Mouse (Mus musculus) neural tube, embryonic 13.5 days (tissue): ENCODE results near the gene Kdsr. TPM values are rescaled to one million over a fixed set of nuclear protein-coding genes. Genes with fewer than 3 reads are reported as not detected.

ENCODE experiments used
- ATAC-seq: fragments of 200-750 bp; cut with Nextera tagmentation; 2 replicates; pipeline ENCODE4 v1.8.0; 2017; ENCODE audit warnings: low read depth, mild to moderate bottlenecking, moderate TSS enrichment, moderate library complexity
- H3K27ac ChIP-seq: fragments of 300-500 bp; sonication (generic); replicated peaks from 2 replicates; pipeline ENCODE4 v1.5.1; 2015; ENCODE audit warnings: moderate library complexity, mild to moderate bottlenecking, inconsistent platforms
- H3K27me3 ChIP-seq: fragments of 300-500 bp; sonication (generic); 2 replicates; pipeline ENCODE4 v1.6.1; 2015; ENCODE audit warnings: mild to moderate bottlenecking, inconsistent platforms
- H3K36me3 ChIP-seq: fragments of 300-500 bp; sonication (generic); 2 replicates; pipeline ENCODE4 v1.6.1; 2015; ENCODE audit warnings: mild to moderate bottlenecking, inconsistent platforms
- H3K4me1 ChIP-seq: fragments of 300-500 bp; sonication (generic); replicated peaks from 2 replicates; pipeline ENCODE4 v1.6.1; 2015; ENCODE audit warnings: inconsistent platforms
- H3K4me2 ChIP-seq: fragments of 300-500 bp; sonication (generic); 2 replicates; pipeline ENCODE4 v1.6.1; 2015; ENCODE audit warnings: inconsistent platforms, mild to moderate bottlenecking, moderate library complexity
- H3K4me3 ChIP-seq: fragments of 300-500 bp; sonication (generic); 2 replicates; pipeline ENCODE4 v1.5.1; 2015; ENCODE audit warnings: mild to moderate bottlenecking, inconsistent platforms
- H3K9ac ChIP-seq: fragments of 300-500 bp; sonication (generic); 2 replicates; pipeline ENCODE4 v1.6.1; 2015; ENCODE audit warnings: moderate library complexity, mild to moderate bottlenecking, inconsistent platforms
- H3K9me3 ChIP-seq: fragments of 300-500 bp; sonication (generic); 2 replicates; pipeline ENCODE4 v1.6.1; 2016; ENCODE audit warnings: inconsistent platforms
- WGBS: fragments of 180-500 bp; shearing (Covaris S2); methylation state at CpG from one replicate; pipeline ENCODE4 v1.1.7; 2015; 5-methylcytosine and 5-hydroxymethylcytosine counted together
- polyA plus RNA-seq: library from polyadenylated mRNA; unstranded; fragments of >200 nt; fragmentation: Nextera tagmentation; extraction: Ambion mirVana; gene quantifications from 2 replicates; pipeline ENCODE4 v1.2.1, GENCODE M21; 2015

The Kdsr gene
- polyA plus RNA-seq, 1 experiment from 2014 or later, result 11.3 TPM

GRCm38 (mm10) chr1:106707036-106707880 is 52.3 kb downstream of the Kdsr start:
- no peak for ATAC-seq
- H3K27ac ChIP-seq, result no peak overlapping the region
- WGBS, result 74% methylated on average over 6 of the region's 6 CpGs
- no peak overlapping the region for H3K9ac ChIP-seq
- H3K36me3 ChIP-seq, result no peaks in the 10 kb centered on the region
- no peaks in the 10 kb centered on the region for H3K9me3 ChIP-seq
- H3K4me3 ChIP-seq, result no peak overlapping the region
- no peaks in the 10 kb centered on the region for H3K27me3 ChIP-seq
- no peak overlapping the region for H3K4me2 ChIP-seq
- peaks cover 43% of the 10 kb centered on the region for H3K4me1 ChIP-seq

- H3K9ac ChIP-seq, result no peak overlapping the region
- no peak overlapping the region for H3K27ac ChIP-seq
- ATAC-seq, result no peak
- no peaks in the 10 kb centered on the region for H3K9me3 ChIP-seq
- no peak overlapping the region for H3K4me2 ChIP-seq
- WGBS, result 63% methylated on average over 3 of the region's 3 CpGs
- no peak overlapping the region for H3K4me3 ChIP-seq
- no peaks in the 10 kb centered on the region for H3K36me3 ChIP-seq
- peaks cover 24% of the 10 kb centered on the region for H3K4me1 ChIP-seq
- H3K27me3 ChIP-seq, result no peaks in the 10 kb centered on the region
These were observed 56.3 kb downstream of the Kdsr start for GRCm38 (mm10) chr1:106703183-106703582.

- no peak overlapping the region for H3K9ac ChIP-seq
- H3K36me3 ChIP-seq, result no peaks in the 10 kb centered on the region
- no peak overlapping the region for H3K4me3 ChIP-seq
- no peak overlapping the region for H3K4me2 ChIP-seq
- 68% methylated on average over 4 of the region's 4 CpGs for WGBS
- no peaks in the 10 kb centered on the region for H3K9me3 ChIP-seq
- peaks cover 24% of the 10 kb centered on the region for H3K4me1 ChIP-seq
- no peaks in the 10 kb centered on the region for H3K27me3 ChIP-seq
- ATAC-seq, result no peak
- H3K27ac ChIP-seq, result no peak overlapping the region
These were observed 56.9 kb downstream of the Kdsr start for GRCm38 (mm10) chr1:106702471-106703175.

GRCm38 (mm10) chr1:106700520-106701114 is 58.9 kb downstream of the Kdsr start:
- Histone ChIP-seq H3K9me3 (no peaks in the 10 kb centered on the region), H3K27ac (no peak overlapping the region), H3K4me1 (peaks cover 17% of the 10 kb centered on the region), H3K9ac (no peak overlapping the region), H3K27me3 (no peaks in the 10 kb centered on the region), H3K4me3 (no peak overlapping the region), H3K36me3 (no peaks in the 10 kb centered on the region), H3K4me2 (no peak overlapping the region)
- WGBS, result 90% methylated on average over 9 of the region's 9 CpGs
- ATAC-seq, result no peak

- Histone ChIP-seq H3K36me3 (no peaks in the 10 kb centered on the region), H3K4me2 (no peak overlapping the region), H3K9ac (no peak overlapping the region), H3K9me3 (no peaks in the 10 kb centered on the region), H3K27ac (no peak overlapping the region), H3K27me3 (no peaks in the 10 kb centered on the region), H3K4me1 (peaks cover 4% of the 10 kb centered on the region; the same call in 1 of the 2 replicates), H3K4me3 (no peak overlapping the region)
- WGBS, result 84% methylated on average over 5 of the region's 5 CpGs
- no peak for ATAC-seq
These were observed 63.1 kb downstream of the Kdsr start for GRCm38 (mm10) chr1:106696472-106696871.

- no peak overlapping the region for H3K4me2 ChIP-seq
- no peaks in the 10 kb centered on the region for H3K27me3 ChIP-seq
These were observed 63.9 kb downstream of the Kdsr start for GRCm38 (mm10) chr1:106695649-106696048.

GRCm38 (mm10) chr1:106694316-106694715 is 65.2 kb downstream of the Kdsr start:
- Histone ChIP-seq H3K4me1 (no peaks in the 10 kb centered on the region), H3K4me3 (no peak overlapping the region)
- WGBS, result 81% methylated on average over 6 of the region's 6 CpGs

More at GRCm38 (mm10) chr1:106695649-106696048, 63.9 kb downstream of the Kdsr start:
- Histone ChIP-seq H3K9ac (no peak overlapping the region), H3K27ac (no peak overlapping the region), H3K36me3 (no peaks in the 10 kb centered on the region), H3K9me3 (no peaks in the 10 kb centered on the region), H3K4me1 (no peaks in the 10 kb centered on the region), H3K4me3 (no peak overlapping the region)
- 86% methylated on average over 4 of the region's 4 CpGs for WGBS
- ATAC-seq, result no peak

GRCm38 (mm10) chr1:106692599-106692998 is 66.9 kb downstream of the Kdsr start:
- Histone ChIP-seq H3K4me2 (no peak overlapping the region), H3K36me3 (no peaks in the 10 kb centered on the region), H3K9me3 (no peaks in the 10 kb centered on the region), H3K4me1 (no peaks in the 10 kb centered on the region), H3K9ac (no peak overlapping the region), H3K27ac (no peak overlapping the region), H3K4me3 (no peak overlapping the region), H3K27me3 (no peaks in the 10 kb centered on the region)
- ATAC-seq, result no peak

More at GRCm38 (mm10) chr1:106694316-106694715, 65.2 kb downstream of the Kdsr start:
- Histone ChIP-seq H3K27ac (no peak overlapping the region), H3K4me2 (no peak overlapping the region), H3K9me3 (no peaks in the 10 kb centered on the region), H3K9ac (no peak overlapping the region), H3K27me3 (no peaks in the 10 kb centered on the region), H3K36me3 (no peaks in the 10 kb centered on the region)
- no peak for ATAC-seq

GRCm38 (mm10) chr1:106690887-106691286 is 68.6 kb downstream of the Kdsr start:
- Histone ChIP-seq H3K4me1 (no peaks in the 10 kb centered on the region), H3K4me2 (no peak overlapping the region), H3K4me3 (no peak overlapping the region), H3K27ac (no peak overlapping the region), H3K9ac (no peak overlapping the region), H3K27me3 (no peaks in the 10 kb centered on the region), H3K9me3 (no peaks in the 10 kb centered on the region), H3K36me3 (no peaks in the 10 kb centered on the region)
- WGBS, result 79% methylated on average over 6 of the region's 6 CpGs
- no peak for ATAC-seq

- Histone ChIP-seq H3K4me2 (no peak overlapping the region), H3K36me3 (no peaks in the 10 kb centered on the region), H3K27me3 (no peaks in the 10 kb centered on the region), H3K9me3 (no peaks in the 10 kb centered on the region), H3K9ac (no peak overlapping the region), H3K27ac (no peak overlapping the region), H3K4me1 (no peaks in the 10 kb centered on the region), H3K4me3 (no peak overlapping the region)
- 85% methylated on average over 5 of the region's 5 CpGs for WGBS
- no peak for ATAC-seq
These were observed 71.4 kb downstream of the Kdsr start for GRCm38 (mm10) chr1:106688161-106688516.

GRCm38 (mm10) chr1:106687435-106688160 is 71.9 kb downstream of the Kdsr start:
- no peaks in the 10 kb centered on the region for H3K9me3 ChIP-seq
- no peak overlapping the region for H3K4me2 ChIP-seq
- no peak for ATAC-seq
- no peaks in the 10 kb centered on the region for H3K36me3 ChIP-seq
- H3K27me3 ChIP-seq, result no peaks in the 10 kb centered on the region
- WGBS, result 90% methylated on average over 18 of the region's 18 CpGs
- no peak overlapping the region for H3K27ac ChIP-seq
- no peaks in the 10 kb centered on the region for H3K4me1 ChIP-seq
- H3K4me3 ChIP-seq, result no peak overlapping the region
- no peak overlapping the region for H3K9ac ChIP-seq

- Histone ChIP-seq H3K27me3 (no peaks in the 10 kb centered on the region), H3K4me1 (no peaks in the 10 kb centered on the region), H3K4me3 (no peak overlapping the region), H3K27ac (no peak overlapping the region), H3K36me3 (no peaks in the 10 kb centered on the region), H3K9ac (no peak overlapping the region), H3K4me2 (no peak overlapping the region), H3K9me3 (no peaks in the 10 kb centered on the region)
- WGBS, result 54% methylated on average over 2 of the region's 2 CpGs
- no peak for ATAC-seq
These were observed 73.8 kb downstream of the Kdsr start for GRCm38 (mm10) chr1:106685702-106686101.
